Mouse (Mus musculus) brain, embryonic 18.5 days (tissue): ENCODE data around the gene Gm21883.
"Not testable (repeated sequence)": the region's sequence is repeated elsewhere in the genome, so short reads cannot be mapped to it uniquely, and the experiment has no call there.

ENCODE experiments used
- DNase-seq: peaks from one replicate; pipeline ENCODE4 v3.0.0-alpha.2; 2012; ENCODE audit warnings: low read depth, low spot score

Gene Gm21883

DNA sequence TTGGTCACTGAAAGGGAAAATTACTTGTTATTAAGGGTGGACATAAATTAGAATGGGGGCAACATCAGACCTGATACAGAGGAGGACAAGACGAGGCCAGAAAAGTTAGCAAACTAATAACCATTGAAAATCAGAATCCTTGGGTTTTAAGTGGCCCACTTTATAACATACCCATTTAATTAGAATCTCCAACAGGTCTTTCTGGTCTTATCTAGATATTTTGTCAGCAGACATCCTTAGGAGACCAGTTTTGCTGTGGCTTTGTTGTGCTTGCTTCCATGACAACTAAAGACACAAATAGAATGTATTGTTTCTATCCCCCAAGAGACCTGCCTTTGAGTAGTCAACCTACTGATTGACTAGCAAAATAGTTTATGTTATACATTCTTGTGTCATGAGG, at the start of gene Gm21883:
Gm21883 (minus strand) TSS at position 101 of the 400 bp plus-strand sequence.
- DNase-seq, result not testable (repeated sequence)

- DNase-seq, result not testable (repeated sequence)
These were observed 44.7 kb upstream of the Gm21883 start, which contains the start of gene Spin2e for GRCm38 (mm10) chrX:31618820-31619219. Gene Spin2e (minus strand): TSS chrX:31618920.
